Mouse (Mus musculus): ENCODE data around the gene Thap3.

DNA sequence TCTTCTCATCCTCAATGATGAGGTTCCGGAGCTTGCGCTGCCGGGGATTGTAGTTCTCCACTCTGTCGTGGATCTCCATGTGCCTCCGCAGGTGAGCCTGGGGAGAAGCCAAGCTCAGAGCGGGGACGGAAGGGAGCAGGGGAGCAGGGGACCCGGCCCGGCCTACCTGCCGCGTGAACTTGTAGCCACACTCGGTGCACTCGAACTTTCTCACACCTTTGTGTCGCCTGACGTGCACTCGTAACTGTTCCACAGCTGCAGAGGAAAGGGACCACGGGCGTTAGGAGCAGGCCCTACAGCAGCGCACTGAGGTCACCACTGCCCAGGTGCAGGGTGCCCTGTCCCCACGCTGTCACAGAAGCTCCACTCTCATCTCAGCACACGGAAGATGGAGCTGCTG lies 31.2 kb upstream of the Thap3 start:
- TF ChIP-seq POLR2A (IDR thresholded peaks at IDR 0.05; ENCODE audit: low read depth, low read length): no peak
- TF ChIP-seq ZNF384 (IDR thresholded peaks at IDR 0.05; ENCODE audit: low read depth, low read length): no peak
- no peak for TF ChIP-seq KAT2A (IDR thresholded peaks at IDR 0.05; ENCODE audit: insufficient replicate concordance, low read length)
- TF ChIP-seq EP300 (IDR thresholded peaks at IDR 0.05; ENCODE audit: low read length): no peak
- TF ChIP-seq RAD21 (IDR thresholded peaks at IDR 0.05; ENCODE audit: low read depth, low read length): no peak
- TF ChIP-seq ELF1 (IDR thresholded peaks at IDR 0.05; ENCODE audit: low read depth, low read length): no peak
- no peak for TF ChIP-seq CTCF (conservative IDR thresholded peaks at IDR 0.05 in 1 of 2, IDR thresholded peaks at IDR 0.05 in 1 of 2; ENCODE audit: low read depth in 2 of 2, low read length in 2 of 2)

Measured in CH12.LX (cell line).